Mouse (Mus musculus) heart, adult 9 months (tissue): ENCODE measurements around the gene Slc25a39.
"Not testable (repeated sequence)": the region's sequence is repeated elsewhere in the genome, so short reads cannot be mapped to it uniquely, and the experiment has no call there.

Source experiments
- DNase-seq, 2 experiments: peaks; one replicate each; pipeline ENCODE4 v3.0.0; 2022; ENCODE audit warnings: low spot score in 2 of 2

Slc25a39 gene

DNA sequence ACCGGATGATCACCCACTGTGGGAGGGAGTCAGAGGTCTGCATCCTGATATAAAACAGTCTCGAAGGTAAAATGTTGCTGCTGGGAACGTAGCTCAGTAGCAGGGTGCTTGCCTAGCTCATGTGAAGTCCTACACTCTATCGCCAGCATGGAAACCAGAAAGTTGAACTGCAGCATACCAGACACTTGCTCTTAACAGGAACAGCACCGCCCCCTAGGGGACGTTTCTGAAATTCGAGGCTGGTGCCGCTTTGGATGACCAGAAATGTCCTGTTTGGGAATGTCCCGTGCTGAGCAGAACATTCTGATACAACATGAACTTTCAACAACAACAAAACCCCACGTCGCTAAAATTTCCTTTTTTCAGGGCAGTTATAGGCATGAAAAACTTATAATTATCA, 4.0 kb upstream of the Slc25a39 start:
- peak; percentile 71 to 91 for DNase-seq

GRCm38 (mm10) chr11:102411061-102411460, 3.3 kb upstream of the Slc25a39 start:
- DNase-seq = no peak

- not testable (repeated sequence) for DNase-seq
Measured at GRCm38 (mm10) chr11:102410345-102410744, 2.6 kb upstream of the Slc25a39 start.

GRCm38 (mm10) chr11:102409795-102410330, 2.1 kb upstream of the Slc25a39 start:
- DNase-seq = no peak

- no peak for DNase-seq
Measured at GRCm38 (mm10) chr11:102408888-102409794, 1.4 kb upstream of the Slc25a39 start.

DNA sequence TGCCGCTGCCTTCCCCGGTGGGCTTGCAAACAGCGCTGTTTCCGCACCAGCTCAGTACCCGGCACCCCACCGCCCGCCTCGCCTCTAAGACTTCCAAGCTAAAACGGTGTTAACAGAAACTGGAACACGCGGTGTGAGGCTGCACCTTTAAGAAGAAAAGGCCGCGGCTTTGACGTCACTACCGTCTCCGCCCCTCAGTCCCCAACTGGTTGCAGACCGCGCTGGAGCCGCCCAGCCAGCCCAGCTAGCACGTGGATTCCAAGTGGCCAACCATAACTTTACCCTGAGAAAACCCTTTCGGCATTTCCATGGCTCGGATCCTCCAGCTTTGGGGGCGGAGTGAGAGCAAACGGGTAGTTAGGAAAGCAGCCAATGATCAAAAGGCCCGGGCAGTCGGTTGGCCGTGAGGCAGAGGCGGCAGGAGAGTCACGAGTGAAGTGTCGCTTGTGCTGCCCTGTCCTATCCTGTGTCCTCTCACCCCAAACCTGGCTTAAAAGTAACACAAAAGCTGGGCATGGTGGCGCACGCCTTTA, 664 bp upstream of the Slc25a39 start:
- peak; percentile 99 for DNase-seq

DNA sequence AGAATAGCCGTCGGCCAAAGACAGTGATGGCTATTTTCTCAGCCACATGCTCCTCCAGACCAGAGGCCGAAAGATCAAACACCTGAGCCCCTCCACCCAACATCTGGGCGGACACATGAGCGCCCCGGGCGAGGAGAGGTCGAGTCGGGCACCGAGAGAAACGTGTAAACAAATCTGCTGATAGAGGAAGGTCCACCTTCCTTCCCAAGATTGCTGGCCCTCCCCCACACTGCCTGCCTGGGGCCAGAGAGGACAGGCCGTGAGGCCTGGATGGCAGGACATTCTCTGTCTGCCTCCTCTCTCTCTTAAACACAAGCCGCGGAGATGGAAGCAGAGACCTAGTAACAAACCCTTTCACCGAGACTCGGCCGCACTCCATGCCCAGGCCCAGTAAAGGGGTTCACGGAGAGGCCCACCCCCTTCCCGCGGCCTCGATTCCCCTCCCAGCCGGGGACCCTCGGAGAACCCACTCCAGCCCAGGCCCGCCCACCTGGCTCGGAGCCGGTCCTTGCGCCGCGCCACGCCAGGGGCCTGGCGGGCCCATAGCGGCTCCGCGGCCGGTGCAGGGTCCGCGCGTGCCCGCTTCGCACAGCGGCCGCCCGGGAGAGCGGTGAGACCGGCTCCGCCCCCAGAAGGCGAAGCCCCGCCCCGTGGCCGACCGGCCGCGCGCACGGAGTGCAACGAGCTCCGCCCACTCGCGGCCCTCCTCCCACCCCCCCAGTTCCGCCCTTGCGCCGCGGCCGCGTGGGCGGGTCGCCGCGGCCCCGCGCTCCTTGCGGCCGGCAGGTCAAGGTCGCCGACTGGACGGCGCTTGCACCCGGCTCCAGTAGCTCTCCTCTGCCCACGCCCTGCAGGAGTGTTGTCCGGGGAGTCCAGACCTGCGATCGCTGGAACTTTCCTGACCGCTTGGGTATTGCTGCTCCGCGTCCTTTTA, 579 bp downstream of the Slc25a39 start:
- DNase-seq = peak; percentile 89 to 90

DNA sequence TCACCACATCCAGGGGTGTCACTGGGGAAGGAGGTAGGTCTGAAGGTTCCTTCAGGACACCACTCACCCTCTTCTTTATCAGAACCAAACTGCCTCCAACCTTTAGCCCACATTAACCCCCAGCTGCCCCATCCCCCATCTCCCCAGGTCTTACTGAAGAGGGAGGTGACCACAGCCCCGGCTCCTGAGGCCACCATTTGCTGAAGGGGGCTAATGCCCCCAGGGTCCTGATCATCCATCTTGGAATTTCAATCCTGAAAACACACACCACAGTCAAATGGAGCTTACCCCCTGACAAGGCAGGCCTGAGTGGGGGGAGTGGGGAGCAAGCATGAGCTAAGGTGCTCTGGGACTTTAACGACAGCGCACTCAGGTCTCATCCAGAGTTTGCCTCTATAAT, 1.3 kb downstream of the Slc25a39 start:
- no peak for DNase-seq

GRCm38 (mm10) chr11:102405544-102406285, 2.0 kb downstream of the Slc25a39 start:
- DNase-seq = no peak

DNA sequence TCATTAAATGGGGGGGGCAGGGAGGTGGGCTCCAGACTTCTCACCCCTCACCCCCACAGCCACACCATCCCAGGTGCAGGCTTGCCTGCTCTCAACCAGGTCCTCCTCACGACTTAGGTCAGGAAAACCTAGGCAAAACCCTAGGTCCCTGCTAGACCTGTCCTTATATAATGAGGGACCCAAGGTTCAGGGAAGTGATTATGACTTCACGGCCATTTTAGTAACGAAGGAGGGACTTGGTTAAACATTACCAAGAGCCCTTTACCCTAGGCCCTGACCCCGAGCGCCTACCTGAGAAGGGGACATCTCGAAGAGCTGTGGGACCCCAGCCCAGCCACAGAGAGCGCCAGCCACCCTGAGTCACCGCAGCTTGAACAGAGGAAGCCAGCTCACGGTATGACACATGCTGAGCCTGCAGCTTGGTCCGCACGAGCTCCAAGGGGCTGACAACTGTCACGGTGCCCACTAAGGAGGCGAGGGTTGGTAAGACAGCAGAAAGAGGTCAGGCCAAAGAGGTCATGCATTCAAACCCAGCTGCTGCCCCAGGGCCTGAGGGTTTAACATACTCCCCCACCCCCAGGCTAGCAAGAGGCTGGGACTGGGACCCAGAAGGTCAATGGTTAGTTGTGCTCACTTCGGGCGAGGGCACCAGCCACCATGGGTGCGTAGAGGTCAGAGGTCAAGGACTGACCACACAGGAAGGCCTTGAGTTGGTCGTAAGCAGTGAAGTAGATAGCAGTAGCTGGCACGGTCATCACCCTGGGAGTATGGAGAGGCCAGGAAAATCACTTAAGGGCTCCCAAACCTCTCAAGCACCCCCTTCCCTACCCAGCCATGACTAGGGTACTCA, 3.4 kb downstream of the Slc25a39 start:
- no peak for DNase-seq

GRCm38 (mm10) chr11:102403657-102404056, 4.1 kb downstream of the Slc25a39 start:
- DNase-seq = no peak

DNA sequence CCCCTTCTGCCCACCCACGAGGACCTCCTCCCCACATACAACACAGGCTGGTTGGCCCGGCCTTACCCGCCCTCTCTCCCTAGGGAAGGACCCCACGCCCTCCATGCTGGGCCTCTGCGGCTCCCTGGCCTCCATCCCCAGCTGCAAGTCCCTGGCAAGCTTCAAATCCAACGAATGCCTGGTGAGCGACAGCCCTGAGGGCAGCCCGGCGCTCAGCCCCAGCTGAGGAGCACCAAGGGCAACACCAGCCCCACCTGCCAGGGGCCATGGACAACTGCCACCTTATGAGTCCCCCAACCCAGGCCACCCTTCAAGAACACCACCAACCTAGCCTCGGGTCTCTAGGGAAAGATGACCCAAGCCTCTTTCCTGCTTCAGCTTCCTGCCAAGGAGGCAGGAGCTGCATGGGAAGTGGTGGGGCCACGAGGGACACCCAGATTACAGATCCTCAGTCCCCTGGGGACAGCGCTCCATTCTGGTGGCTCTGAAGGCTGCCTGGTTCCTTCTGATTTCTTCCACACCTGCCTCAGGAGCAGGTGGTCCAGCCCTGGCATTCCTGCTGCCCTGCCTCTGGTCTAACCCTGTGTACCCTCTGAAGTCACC, 5.7 kb downstream of the Slc25a39 start:
- no peak for DNase-seq

DNA sequence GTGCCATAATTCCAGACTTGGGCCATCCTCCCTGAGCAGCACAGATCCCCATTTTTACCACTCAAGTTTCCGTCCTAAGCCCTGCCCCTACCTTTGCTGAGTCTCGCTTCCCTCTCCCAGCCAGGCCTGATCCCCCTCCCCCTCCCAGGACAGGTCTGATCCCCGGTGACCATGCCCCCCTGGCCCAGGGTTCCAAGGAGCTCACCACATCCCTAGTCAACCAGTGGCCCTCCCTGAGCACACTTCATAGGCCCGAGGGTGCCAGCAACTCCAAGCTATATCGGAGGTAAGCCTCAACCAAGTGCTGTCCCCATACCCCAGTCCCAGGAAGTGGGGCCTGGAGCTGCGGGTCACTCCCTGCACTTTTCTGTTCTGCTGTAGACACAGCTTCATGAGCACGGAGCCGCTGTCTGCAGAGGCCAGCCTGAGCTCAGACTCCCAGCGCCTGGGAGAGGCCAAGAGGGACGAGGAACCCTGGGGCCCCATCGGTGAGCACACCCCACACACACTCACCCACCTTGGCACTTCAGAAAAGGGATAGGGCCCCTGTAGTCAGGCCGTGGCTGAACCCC, 7.1 kb downstream of the Slc25a39 start:
- DNase-seq = no peak

DNA sequence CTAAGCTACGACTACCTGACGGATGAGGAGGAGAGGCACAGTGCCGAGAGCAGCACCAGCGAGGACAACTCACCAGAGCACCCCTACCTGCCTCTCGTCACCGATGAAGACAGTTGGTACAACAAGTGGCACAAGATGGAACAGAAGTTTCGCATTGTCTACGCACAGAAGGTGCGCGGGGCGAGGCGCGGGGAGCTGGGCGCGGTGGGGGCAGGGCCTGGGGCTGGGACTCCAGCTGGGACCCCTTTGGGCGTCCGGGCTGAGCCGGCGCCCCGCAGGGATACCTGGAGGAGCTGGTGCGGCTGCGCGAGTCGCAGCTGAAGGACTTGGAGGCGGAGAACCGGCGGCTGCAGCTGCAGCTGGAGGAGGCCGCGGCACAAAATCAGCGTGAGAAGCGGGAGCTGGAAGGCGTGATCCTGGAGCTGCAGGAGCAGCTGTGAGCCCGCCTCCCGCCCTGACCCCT, 8.1 kb downstream of the Slc25a39 start:
- no peak for DNase-seq

GRCm38 (mm10) chr11:102399107-102399506, 8.6 kb downstream of the Slc25a39 start:
- DNase-seq = no peak

GRCm38 (mm10) chr11:102398007-102398825, 9.5 kb downstream of the Slc25a39 start:
- DNase-seq = no peak

DNA sequence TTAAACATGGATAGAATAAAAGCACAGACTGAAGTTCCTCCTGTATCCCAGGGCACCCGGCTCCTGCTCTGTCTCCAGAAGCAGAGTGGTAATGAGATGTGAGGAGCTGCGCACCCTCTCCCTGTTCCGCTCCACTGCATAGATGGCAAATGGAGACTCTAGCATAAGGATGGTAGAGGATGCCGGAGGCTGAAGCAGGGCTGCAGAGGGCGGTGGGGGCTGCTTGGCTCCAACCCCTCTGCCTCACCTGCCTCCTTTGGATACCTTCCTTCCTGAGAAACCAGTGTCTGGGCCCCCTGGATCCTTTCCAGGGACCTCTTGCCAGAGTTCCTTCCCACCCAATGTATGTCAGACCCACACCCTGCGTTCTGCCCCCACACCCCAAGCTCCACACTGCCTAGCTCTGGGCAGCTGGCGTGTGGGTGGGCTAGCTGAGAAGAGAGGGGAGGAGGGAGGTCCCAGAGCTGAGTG, 11.0 kb downstream of the Slc25a39 start:
- no peak for DNase-seq

DNA sequence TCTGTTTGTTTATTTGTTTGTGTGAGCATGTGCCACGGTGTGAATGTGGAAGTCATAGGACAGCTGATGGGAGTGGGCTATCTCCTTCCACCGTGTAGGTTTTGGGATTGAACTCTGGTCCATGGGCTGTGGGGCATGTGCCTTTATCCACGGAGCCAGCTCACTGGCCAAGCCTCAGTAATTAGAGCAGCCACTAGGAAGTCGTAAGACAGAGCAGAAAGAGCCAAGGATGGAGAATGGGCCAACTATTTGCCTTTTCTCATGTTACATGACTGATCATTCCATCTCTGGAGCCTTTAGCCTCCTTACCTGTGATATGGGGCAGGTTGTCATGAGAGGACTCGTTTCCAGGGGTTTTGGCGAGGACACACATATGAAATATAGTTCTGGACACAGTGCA, 11.5 kb downstream of the Slc25a39 start:
- DNase-seq = no peak
